Mouse (Mus musculus) right cerebral cortex, postnatal 14 days (tissue): ENCODE data around the gene Cbll1.
"Not testable (repeated sequence)": the region's sequence is repeated elsewhere in the genome, so short reads cannot be mapped to it uniquely, and the experiment has no call there.

Experiments used
- DNase-seq: peaks from one replicate; pipeline ENCODE4 v3.0.0; 2022

The Cbll1 gene

DNA sequence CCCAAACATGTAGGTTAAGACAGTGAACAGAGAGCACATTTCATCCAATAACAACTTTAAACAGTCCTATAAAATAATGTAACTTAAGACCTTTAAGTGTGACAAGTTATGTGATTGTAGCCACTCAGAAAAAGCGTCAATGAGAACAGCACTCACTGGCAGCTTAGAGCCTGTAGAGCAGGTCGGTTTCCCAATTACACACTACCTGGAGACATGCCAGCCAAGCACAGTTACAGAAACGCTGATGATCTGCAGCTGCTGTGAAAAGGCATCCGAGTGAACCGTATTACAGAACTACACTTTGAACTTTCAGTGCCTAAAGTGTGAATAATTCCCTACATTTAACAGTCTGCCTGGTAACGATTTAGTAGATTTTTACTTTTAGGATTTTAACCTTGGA lies 13.0 kb downstream of the Cbll1 start:
- DNase-seq = no peak

- DNase-seq = not testable (repeated sequence)
Measured at GRCm38 (mm10) chr12:31478182-31478581, 21.2 kb downstream of the Cbll1 start.

GRCm38 (mm10) chr12:31462615-31463014 lies 36.8 kb downstream of the Cbll1 start:
- DNase-seq = no peak

DNA sequence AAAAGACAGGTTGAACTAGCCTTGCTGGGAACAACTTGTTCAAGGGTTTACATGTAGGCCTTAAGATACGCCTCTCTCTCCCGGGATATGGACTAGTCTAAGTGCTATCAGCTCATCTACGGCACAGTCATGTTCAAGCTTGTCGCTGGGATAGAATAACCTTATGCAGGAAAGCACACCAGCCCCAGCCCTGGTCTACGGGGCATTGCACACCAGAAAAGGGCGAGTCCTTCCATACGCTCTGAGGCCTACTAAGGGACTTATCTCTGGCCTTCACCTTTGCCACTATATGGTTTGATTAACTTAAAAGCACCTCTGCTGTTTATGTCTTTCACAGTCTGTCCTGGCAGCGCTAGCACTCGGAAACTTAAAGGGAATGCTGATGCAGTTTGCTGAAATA lies 38.0 kb downstream of the Cbll1 start:
- DNase-seq = no peak

- DNase-seq = not testable (repeated sequence)
Measured at GRCm38 (mm10) chr12:31460270-31460669, 39.1 kb downstream of the Cbll1 start.

DNA sequence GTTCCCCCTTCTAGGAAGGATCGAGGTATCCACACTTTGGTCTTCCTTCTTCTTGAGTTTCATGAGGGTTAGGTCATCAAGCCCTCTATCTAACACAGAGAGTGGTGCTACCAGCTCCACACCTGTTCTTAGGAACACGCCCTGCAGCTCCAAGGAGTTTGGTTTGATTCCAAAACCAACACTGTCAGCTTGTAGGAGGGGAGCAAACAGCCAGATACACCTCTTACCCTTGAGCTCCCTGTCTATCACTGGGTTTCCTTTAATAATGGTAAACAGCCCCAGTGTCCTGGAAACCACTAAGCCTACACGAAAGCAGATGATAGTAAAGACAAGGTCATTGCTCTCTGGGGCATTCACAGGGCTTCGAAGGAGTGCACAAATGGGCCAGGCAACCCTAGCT lies 40.9 kb downstream of the Cbll1 start:
- no peak for DNase-seq

DNA sequence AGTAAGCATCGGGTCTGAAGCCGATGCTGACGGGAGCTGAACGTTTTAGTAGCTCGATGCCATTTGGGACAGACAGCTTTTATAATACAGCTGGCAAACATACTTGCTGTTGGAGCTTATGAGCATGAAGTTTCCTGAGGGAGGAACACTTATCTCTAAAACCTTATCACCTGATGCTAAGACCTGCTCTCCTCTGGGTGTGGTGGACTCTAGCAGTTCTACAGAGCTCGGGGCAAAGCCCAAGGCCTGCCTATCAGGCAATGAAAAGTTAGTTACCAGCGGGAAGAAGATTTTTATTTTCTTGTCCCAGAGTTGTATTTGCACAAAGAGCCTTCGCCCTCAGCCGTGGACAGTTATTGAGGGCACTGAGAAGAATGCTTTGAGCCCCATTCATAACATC lies 43.1 kb downstream of the Cbll1 start:
- no peak for DNase-seq

GRCm38 (mm10) chr12:31449341-31449740 lies 50.1 kb downstream of the Cbll1 start:
- no peak for DNase-seq

DNA sequence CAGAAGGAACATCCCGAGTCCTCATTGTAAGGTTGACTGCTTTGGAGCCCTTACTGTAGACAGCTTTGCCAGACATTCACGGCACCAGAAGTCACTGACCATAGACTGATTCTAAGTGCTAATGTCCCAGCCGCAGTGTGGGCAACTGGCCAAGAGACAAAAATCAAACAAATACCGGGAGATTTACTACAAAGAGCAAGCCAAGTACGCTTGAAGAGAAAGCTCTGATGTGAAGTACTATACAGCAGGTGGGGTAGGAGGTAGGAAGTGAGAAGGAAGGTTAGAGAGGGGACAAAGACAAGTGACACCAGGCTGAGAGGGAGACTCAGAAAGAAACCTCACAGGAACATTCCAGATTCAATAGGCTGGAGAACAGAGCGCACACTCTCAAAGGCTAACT lies 54.6 kb downstream of the Cbll1 start:
- DNase-seq = no peak

DNA sequence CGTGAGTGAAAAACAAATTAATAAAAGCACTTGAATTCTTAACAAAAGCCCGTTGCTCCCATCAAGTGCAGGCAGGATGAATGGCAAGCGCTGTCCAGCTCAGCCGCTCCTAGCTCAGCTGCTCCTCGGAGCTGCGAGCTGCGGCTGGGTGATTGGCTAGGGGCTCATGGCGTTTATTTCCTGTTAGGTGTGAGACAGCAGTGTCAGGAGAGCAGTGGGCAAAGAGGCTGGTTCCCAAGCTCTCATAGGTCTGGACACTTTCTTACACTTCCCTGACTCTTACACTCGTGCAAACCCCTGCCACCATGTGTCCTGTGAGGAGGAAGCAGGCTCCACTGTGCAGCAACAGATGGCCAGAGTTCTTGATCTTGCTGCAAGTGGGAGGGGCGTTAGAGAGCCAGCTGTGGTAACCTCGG lies 55.3 kb downstream of the Cbll1 start:
- no peak for DNase-seq

DNA sequence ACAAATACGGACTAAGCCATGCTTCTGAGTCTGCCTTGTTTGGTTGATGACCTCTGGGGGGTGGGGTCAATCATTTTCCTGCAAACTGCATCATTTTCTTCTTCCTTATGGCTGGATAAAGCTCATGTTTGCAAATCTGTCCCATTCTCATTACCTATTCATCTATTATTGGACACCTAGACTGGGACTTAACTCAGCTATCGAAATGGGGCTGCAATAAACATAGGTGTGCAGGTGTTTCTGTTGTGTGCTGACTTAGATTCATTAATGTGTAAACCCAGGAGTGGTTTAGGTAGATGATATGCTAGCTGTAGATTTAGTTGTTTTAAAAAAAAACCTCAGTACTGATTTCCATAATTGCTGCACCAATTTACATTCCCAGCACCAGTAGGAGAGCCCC lies 59.8 kb downstream of the Cbll1 start:
- no peak for DNase-seq

DNA sequence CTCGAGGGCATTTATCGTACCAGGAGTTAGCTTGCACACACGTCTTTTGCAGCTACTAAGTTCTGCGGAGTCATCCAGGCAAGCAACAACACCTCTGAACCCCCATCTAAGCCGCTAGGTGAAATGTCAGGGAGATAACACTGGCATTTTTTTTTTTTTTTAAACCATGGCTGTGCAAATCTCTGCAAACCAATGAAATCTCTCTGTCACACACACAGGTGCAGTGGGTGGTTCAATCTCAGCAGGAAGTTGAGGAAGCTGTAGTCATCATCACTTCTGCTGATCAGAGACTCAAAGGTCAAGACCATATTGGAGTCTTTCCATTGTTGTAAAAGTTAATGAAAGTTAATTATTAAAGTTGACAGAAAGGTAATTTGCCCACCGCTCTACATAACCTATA lies 61.6 kb downstream of the Cbll1 start:
- no peak for DNase-seq
